Mouse (Mus musculus): ENCODE results near the gene Mpp5.

GRCm38 (mm10) chr12:78865434-78865833 lies 116.7 kb downstream of the Mpp5 start:
- TF ChIP-seq CTCF (IDR thresholded peaks at IDR 0.05; ENCODE audit: insufficient read depth, low read depth, low read length) (no peak), POLR2A (IDR thresholded peaks at IDR 0.05; ENCODE audit: insufficient read depth, low read depth, low read length) (no peak)

All from olfactory bulb, adult 2 months (tissue).